Mouse (Mus musculus) urinary bladder, adult 2 months (tissue): ENCODE data around the gene Ei24. TPM values are rescaled to one million over a fixed set of nuclear protein-coding genes. Genes with fewer than 3 reads are reported as not detected.

Source experiments
- DNase-seq: peaks from one replicate; pipeline ENCODE4 v3.0.0; 2022; ENCODE audit warnings: low spot score
- polyA plus RNA-seq: library from polyadenylated mRNA; depleted of rRNA; stranded (reverse); fragments of >200 nt; gene quantifications from 2 replicates; pipeline ENCODE4 v1.2.3, GENCODE M21; 2012; rRNA removed

Gene Ei24
- polyA plus RNA-seq, 1 experiment: 123 TPM

DNA sequence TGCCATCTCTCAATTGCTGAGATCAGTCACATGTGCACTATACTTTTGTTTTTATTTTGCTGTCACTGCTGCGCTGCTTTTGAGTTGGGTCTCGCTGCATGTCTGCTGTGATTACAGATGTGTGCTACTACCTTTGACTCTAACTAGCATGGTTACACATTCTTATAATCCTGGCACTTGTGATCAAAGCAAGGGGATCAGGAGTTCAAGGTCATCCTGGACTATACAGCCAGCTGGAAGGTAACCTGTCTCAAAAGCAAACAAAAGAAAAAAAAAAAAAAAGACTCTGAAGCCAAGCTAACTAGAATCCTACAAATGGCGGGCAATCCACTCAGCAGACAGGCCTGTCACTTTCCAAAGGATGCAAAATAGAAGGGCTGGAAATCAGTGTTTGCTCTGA lies 5.0 kb downstream of the Ei24 start:
- no peak for DNase-seq

DNA sequence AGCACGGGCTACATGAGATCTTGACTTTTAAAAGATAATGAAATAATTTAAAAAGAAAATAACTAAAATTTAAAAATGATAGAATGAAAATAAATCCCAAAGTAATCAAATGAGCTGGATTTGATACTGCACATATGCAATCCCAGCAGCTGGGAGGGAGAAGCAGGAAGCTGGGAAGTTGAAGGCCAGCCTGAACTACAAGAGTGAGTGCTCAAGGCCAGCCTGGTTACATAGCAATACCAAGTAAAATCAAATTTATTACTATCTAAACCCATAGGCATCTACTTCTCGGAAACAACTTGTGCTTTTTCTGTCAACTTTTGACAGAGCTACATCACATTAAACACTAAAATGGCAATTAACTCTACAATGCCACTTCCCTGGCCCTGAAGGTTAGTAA lies 13.3 kb downstream of the Ei24 start:
- DNase-seq: no peak

GRCm38 (mm10) chr9:36769048-36769413 lies 28.2 kb downstream of the Ei24 start:
- no peak for DNase-seq

DNA sequence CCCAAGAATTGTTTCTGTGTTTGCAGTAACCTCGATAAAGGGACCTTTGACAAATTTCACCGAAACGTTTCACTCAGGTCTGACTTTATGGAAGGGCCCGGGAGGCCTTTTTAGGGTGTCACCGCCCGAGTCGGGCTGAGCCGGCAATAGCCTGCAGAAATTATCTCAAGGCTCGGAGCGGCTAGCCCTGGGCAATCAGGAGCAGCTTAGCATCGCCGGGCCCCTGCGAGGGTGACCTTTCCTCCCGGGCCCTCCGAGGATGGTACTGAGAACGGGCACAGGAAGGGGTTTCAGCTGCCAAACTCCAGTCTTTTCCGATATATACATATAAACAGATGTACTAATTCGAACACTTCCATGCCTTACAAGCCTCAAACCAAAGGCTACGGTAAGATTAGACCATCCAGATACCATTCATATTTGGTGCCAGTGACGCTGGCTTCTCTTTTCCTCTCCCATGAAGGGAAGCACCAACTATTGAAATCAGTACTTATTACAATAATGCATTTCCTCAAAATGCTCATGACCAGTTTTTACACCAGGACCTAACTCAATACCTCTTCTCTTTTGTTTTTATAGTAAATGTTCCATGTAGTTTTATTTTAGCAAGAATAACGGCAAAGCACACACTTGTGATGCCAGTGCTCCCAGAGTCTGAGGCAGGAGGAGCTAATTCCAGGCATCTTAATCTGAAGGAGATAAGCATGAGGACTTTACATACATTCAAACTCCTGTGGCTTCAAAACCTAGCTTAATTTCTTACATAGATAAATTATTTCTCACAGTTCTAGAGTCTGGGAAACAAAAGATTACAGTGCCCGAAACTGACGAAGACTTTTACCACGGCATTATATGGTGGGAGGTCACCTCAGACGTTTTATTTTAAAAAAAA lies 28.8 kb downstream of the Ei24 start:
- DNase-seq: peak; percentile 49

- peak; percentile 83 for DNase-seq
Measured at GRCm38 (mm10) chr9:36767203-36768143, 29.7 kb downstream of the Ei24 start, which contains the start of gene Stt3a. Gene Stt3a (minus strand): TSS chr9:36767679.

- no peak for DNase-seq
Measured at GRCm38 (mm10) chr9:36764378-36764777, 32.8 kb downstream of the Ei24 start.

Other genes with a start within 250 kb of the Ei24 start
- gene Gm17689, start 214.8 kb downstream of the Ei24 start, polyA plus RNA-seq: not detected in 2 replicates
- 0.06 and 0.07 TPM in 2 replicates for gene A630095E13Rik, start 154.0 kb downstream of the Ei24 start, polyA plus RNA-seq
- gene Acrv1, start 104.2 kb downstream of the Ei24 start, polyA plus RNA-seq: 0.04 TPM in 1 of 2 replicates, not detected in the other
- 1.4 and 2.1 TPM in 2 replicates for gene Chek1, start 70.3 kb downstream of the Ei24 start, polyA plus RNA-seq
- 161 and 169 TPM in 2 replicates for gene Stt3a, start 29.7 kb downstream of the Ei24 start, polyA plus RNA-seq
- 12.7 and 15.1 TPM in 2 replicates for gene Fez1, start 24.5 kb upstream of the Ei24 start, polyA plus RNA-seq